Mouse (Mus musculus) embryonic facial prominence, embryonic 15.5 days (tissue): ENCODE measurements around the gene Gps1. TPM values are rescaled to one million over a fixed set of nuclear protein-coding genes. Genes with fewer than 3 reads are reported as not detected.
"Not testable (repeated sequence)": the region's sequence is repeated elsewhere in the genome, so short reads cannot be mapped to it uniquely, and the experiment has no call there.

Experiments
- ATAC-seq: fragments of 200-750 bp; cut with Nextera tagmentation; 2 replicates; pipeline ENCODE4 v1.8.0; 2017; ENCODE audit warnings: low read depth, moderate TSS enrichment; ENCODE audit not compliant: insufficient number of reproducible peaks, low FRiP score, low TSS enrichment
- H3K27ac ChIP-seq: fragments of 300-500 bp; sonication (generic); replicated peaks from 2 replicates; pipeline ENCODE4 v1.5.1; 2015; ENCODE audit warnings: mild to moderate bottlenecking, inconsistent platforms
- H3K27me3 ChIP-seq: fragments of 300-500 bp; sonication (generic); 2 replicates; pipeline ENCODE4 v1.6.1; 2015; ENCODE audit warnings: inconsistent platforms
- H3K36me3 ChIP-seq: fragments of 300-500 bp; sonication (generic); 2 replicates; pipeline ENCODE4 v1.6.1; 2015; ENCODE audit warnings: mild to moderate bottlenecking, inconsistent platforms
- H3K4me1 ChIP-seq: fragments of 300-500 bp; sonication (generic); 2 replicates; pipeline ENCODE4 v1.6.1; 2015; ENCODE audit warnings: inconsistent platforms
- H3K4me2 ChIP-seq: fragments of 300-500 bp; sonication (generic); replicated peaks from 2 replicates; pipeline ENCODE4 v1.6.1; 2015; ENCODE audit warnings: mild to moderate bottlenecking, inconsistent platforms
- H3K4me3 ChIP-seq: fragments of 300-500 bp; sonication (generic); replicated peaks from 2 replicates; pipeline ENCODE4 v1.5.1; 2015; ENCODE audit warnings: mild to moderate bottlenecking, inconsistent platforms
- H3K9ac ChIP-seq: fragments of 300-500 bp; sonication (generic); 2 replicates; pipeline ENCODE4 v1.6.1; 2015; ENCODE audit warnings: inconsistent platforms
- H3K9me3 ChIP-seq: fragments of 300-500 bp; sonication (generic); replicated peaks from 2 replicates; pipeline ENCODE4 v1.6.1; 2016; ENCODE audit warnings: inconsistent platforms
- WGBS: fragments of 180-500 bp; shearing (Covaris S2); methylation state at CpG from one replicate; pipeline ENCODE4 v1.1.7; 2015; 5-methylcytosine and 5-hydroxymethylcytosine counted together
- polyA plus RNA-seq: library from polyadenylated mRNA; unstranded; fragments of >200 nt; fragmentation: Nextera tagmentation; extraction: Ambion mirVana; gene quantifications from 2 replicates; pipeline ENCODE4 v1.2.1, GENCODE M21; 2015

Gene Gps1
- polyA plus RNA-seq = 205 and 214 TPM in 2 replicates

DNA sequence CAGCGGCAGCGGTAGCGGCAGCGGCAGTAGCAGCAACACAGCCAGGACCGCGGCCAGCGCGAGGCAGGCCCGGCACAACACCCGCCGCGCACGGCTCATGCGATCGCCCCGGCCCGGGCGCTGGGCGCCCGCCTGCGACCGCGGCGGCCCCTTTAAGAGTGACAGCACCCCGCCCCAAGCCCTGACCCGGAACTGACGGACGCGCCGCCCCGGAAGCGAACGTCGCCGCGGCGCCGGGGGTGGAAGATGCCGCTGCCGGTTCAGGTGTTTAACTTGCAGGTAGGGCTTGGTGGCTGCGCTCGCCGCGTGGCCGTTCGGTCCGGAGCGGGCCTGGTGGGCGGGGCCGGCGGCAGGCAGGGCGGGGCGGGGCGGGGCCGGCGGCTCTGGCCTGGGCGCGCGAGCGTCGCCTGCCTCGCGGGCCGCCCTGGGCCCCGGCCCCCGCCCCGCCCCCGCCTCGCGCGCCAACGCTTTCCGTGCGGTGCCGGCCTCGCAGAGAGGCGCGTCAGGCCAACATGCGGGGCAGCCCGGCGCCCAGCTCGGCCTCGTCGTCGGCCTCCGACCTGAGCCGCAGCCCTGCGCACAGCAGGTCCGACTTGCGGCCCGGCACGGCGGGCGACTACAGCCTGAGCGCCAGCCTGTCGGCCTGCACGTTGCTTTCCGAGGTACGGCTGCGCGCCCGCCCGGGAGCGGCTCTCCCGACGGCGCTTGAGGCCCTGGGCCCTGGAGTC lies at the start of gene Gps1, which contains the start of gene Rfng:
Gene Gps1, plus strand, starts transcription at position 209 of the 728 bp plus-strand sequence.
Gene Rfng, minus strand, starts transcription at position 144 of the 728 bp plus-strand sequence.
- H3K4me1 ChIP-seq = peaks cover 22% of the 10 kb centered on the region
- H3K27me3 ChIP-seq = no peaks in the 10 kb centered on the region
- H3K4me2 ChIP-seq = peak within 1 kb of the TSS; percentile 85
- under 1% methylated on average over 71 of the region's 107 CpGs for WGBS
- H3K4me3 ChIP-seq = peak within 1 kb of the TSS; percentile 94
- H3K27ac ChIP-seq = peak within 1 kb of the TSS; percentile 83
- peak within 1 kb of the TSS; percentile 86 for H3K9ac ChIP-seq
- H3K36me3 ChIP-seq = peaks cover 38% of the 10 kb centered on the region
- peak; percentile 83 for ATAC-seq
- no peaks in the 10 kb centered on the region for H3K9me3 ChIP-seq

DNA sequence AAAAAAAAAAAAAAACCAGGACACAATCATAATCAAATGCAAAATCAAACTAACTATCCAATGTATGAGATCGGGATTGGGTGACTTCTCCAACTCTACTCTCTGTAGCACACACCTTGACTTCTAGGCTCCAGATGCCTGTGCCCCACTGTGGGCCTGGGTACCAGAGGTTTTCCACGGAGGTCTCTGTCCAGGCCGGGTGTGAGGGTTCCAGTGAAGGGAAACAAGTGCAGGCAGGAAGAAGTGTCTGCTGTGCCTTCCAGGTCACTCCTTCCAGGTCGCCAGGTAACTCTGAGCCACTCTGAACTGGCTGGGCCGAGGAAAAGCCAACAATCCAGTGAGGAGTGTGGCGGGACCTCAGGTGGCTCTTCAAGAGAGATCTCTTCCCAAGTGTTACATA lies 47.6 kb upstream of the Gps1 start:
- Histone ChIP-seq H3K27me3 (no peaks in the 10 kb centered on the region), H3K36me3 (no peaks in the 10 kb centered on the region), H3K27ac (no peak overlapping the region), H3K4me2 (no peak overlapping the region), H3K9me3 (no peaks in the 10 kb centered on the region), H3K4me1 (peaks cover 16% of the 10 kb centered on the region), H3K9ac (no peak overlapping the region), H3K4me3 (no peak overlapping the region)
- WGBS = 74% methylated on average over 6 of the region's 6 CpGs
- no peak for ATAC-seq

DNA sequence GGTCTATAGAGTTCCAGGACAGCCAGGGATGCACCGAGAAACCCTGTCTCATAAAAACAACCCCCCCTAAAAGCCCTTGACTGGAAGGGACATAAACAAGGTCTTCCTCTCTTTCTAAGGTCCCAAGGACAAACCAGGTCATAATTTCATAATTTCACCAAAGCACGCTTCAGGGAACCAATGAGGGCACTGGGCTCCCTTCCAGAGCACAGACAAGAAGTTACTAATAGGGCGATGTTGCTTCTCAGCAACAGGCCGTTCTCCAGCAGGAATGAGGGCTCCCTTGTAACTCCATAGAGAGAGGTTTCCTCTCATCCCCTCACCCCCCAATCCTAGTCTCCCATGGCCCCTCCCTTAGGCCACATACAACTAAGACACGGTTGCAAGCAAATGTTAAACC lies 43.1 kb upstream of the Gps1 start:
- no peaks in the 10 kb centered on the region for H3K4me1 ChIP-seq
- WGBS = 93% methylated on average over 5 of the region's 5 CpGs

DNA sequence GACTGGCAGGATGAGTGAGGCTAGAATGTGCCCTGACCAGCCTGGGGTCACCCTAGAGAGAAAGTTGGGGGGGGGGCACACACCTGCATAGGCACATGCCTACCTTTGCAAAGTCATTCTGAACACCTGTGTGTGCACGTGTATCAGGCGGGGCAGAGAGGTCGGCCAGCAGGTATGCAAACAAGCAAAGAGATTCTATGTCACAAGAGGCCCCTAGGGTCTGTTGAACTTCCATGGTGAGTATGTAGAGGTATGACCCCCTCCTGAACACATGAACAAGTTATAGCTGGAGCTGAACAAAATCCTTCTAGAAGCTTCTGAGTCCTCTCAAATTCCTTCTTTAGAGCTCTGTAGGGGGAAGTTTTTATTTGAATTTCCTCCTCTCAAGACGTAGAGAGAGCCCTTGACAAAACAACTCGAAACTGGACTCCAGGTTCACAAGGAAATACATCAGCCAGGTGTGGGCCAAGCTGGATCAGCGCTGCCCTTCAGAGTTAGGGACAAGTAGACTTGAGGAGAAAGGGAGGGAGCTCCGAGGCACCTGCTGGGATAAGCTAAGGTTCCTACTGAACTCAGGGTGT lies 39.9 kb upstream of the Gps1 start:
- no peaks in the 10 kb centered on the region for H3K9me3 ChIP-seq
- H3K4me1 ChIP-seq = no peaks in the 10 kb centered on the region
- H3K27ac ChIP-seq = no peak overlapping the region
- no peak overlapping the region for H3K9ac ChIP-seq
- no peak overlapping the region for H3K4me3 ChIP-seq
- no peaks in the 10 kb centered on the region for H3K36me3 ChIP-seq
- H3K27me3 ChIP-seq = no peaks in the 10 kb centered on the region
- no peak for ATAC-seq
- 63% methylated on average over 7 of the region's 7 CpGs for WGBS
- H3K4me2 ChIP-seq = no peak overlapping the region

More for the DNA sequence above, 43.1 kb upstream of the Gps1 start:
- Histone ChIP-seq H3K9ac (no peak overlapping the region), H3K4me3 (no peak overlapping the region), H3K27ac (no peak overlapping the region), H3K4me2 (no peak overlapping the region), H3K9me3 (no peaks in the 10 kb centered on the region), H3K27me3 (no peaks in the 10 kb centered on the region), H3K36me3 (no peaks in the 10 kb centered on the region)
- ATAC-seq = no peak

DNA sequence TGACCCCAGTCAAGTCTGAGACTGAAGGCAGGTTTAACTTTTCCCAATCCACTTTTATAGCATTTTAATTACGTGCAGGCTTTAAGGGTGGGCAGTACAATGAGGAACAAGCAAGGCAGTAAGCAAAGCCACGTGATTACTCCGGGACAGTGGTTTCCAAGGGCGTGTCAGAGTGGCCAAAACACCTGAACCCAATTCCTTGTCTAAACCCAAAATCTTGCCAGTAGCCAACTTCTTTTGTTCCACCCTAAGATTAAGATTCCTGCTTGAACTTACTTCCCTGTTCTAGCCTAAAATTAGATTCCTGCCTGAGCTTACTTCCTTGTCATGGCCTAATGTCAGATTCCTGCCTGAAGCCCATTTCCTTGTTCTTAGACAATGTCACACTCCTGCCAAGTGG lies 36.1 kb upstream of the Gps1 start:
- H3K27me3 ChIP-seq = no peaks in the 10 kb centered on the region
- no peak overlapping the region for H3K27ac ChIP-seq

DNA sequence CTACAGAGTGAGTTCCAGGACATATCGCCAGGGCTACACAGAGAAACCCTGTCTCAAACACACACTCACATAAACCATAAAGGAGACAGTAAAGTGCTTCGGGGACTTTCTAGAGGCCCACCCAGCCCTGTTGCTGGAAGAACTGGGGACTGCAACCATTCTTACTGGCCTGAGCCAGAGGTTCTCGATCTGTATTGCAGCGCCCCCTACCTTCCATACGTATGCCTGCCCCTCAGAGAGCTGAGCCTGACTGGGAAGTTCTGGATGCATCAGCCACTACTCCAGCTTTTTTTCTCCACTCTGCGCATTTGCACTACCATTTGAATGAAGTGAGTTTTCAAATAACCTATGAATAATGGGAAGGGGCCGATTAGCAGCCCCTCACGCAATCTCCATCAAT lies 34.6 kb upstream of the Gps1 start:
- Histone ChIP-seq H3K4me2 (no peak overlapping the region), H3K27me3 (no peaks in the 10 kb centered on the region), H3K9me3 (no peaks in the 10 kb centered on the region), H3K4me3 (no peak overlapping the region), H3K4me1 (no peaks in the 10 kb centered on the region), H3K36me3 (no peaks in the 10 kb centered on the region), H3K27ac (no peak overlapping the region), H3K9ac (no peak overlapping the region)
- no peak for ATAC-seq
- WGBS = 65% methylated on average over 8 of the region's 8 CpGs

More for the DNA sequence above, 36.1 kb upstream of the Gps1 start:
- H3K4me1 ChIP-seq = no peaks in the 10 kb centered on the region
- H3K9me3 ChIP-seq = no peaks in the 10 kb centered on the region
- no peak for ATAC-seq
- no peak overlapping the region for H3K9ac ChIP-seq
- H3K36me3 ChIP-seq = no peaks in the 10 kb centered on the region
- WGBS = 75% methylated on average over 4 of the region's 4 CpGs
- no peak overlapping the region for H3K4me2 ChIP-seq
- H3K4me3 ChIP-seq = no peak overlapping the region

DNA sequence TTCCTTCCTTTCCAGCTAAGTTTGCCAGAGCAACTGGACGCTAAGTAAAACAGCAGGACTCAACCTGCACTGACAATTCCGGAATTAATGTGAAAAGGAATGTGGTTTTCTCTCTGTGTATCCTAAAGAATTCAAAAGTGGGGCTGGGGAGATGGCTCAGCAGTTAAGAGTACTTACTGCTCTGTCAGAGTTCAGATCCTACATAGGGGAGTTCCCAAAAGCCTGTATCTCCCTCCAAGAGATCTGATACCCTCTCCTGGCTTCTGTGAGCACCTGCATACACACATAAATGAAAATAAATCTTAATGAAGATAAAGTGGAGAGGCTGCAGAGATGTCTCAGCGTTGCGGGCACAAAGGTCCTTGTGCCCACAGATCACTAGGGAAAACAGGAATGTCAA lies 32.5 kb upstream of the Gps1 start:
- no peak overlapping the region for H3K4me2 ChIP-seq
- no peaks in the 10 kb centered on the region for H3K36me3 ChIP-seq
- no peak overlapping the region for H3K4me3 ChIP-seq
- no peak overlapping the region for H3K9ac ChIP-seq
- H3K27me3 ChIP-seq = no peaks in the 10 kb centered on the region
- WGBS = 58% methylated on average over 4 of the region's 4 CpGs
- no peak overlapping the region for H3K27ac ChIP-seq
- H3K4me1 ChIP-seq = no peaks in the 10 kb centered on the region
- no peak for ATAC-seq
- no peaks in the 10 kb centered on the region for H3K9me3 ChIP-seq

DNA sequence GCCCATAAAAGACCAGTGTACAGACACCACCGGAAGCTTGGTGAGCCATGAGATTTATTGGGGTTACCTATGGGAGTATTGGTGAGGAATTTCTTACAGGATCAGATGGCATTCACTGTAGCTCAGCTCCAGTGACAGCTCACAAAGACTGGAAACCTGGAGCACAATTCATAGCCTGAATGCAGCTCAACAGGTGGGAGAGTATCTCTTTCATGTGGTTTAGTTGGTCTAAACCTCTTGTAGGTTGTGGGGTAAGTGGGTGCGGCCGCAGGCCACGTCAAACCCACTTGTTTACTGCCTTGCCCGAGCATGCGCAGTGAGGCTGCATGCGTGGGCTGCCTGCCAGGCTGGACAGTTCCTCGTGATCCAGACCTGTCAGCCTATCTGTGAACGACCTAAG lies 23.8 kb upstream of the Gps1 start:
- Histone ChIP-seq H3K4me1 (peaks cover 6% of the 10 kb centered on the region), H3K4me3 (no peak overlapping the region), H3K36me3 (no peaks in the 10 kb centered on the region), H3K9me3 (peaks cover 5% of the 10 kb centered on the region; the same call in 1 of the 2 replicates), H3K4me2 (no peak overlapping the region), H3K27me3 (0 out of 2 replicates have a peak, but pooled peaks cover 3% of the 10 kb centered on the region), H3K27ac (no peak overlapping the region), H3K9ac (no peak overlapping the region)
- no peak for ATAC-seq
- WGBS = 75% methylated on average over 9 of the region's 9 CpGs

DNA sequence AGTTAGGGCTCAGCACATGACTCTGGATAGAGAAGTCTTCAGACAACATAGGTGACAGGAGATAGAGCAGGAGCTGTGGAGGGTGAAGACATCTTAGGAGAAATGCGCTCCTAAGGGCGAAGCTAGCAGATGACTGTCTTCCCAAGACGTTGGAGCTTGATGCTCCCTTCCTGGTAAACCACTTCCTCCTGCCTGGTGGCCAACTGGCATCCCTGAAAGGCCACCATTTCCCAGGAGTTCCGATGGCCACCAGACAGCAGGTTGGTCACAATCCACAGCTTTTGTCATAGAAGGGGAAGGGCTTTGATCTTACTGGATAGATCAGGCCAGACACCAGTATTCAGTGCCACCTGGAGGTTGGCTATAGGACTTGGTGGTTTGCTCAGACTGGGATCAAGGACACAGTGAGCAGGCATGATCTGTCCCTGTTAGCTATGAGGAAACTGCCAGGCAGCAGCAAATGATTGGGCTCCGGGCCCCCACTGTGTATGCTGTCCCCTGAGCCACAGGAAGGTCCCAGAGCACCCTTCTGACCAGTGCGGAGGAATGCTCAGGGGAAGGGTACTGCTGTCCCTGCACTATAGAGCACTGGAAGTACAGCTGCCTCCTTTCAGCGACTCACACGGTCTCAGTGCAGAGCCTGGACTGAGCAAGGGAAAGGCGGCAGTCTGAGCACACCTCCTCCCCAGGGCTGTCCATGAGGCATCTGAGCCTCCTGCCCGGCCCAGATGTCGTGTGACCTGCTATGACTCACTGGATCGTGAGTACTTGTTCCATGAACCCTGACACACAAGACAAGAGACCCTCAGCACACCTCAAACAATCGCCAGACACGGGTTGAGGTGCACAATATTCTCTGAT lies 22.0 kb upstream of the Gps1 start:
- Histone ChIP-seq H3K4me2 (0 out of 2 replicates have a peak overlapping the region, but pooled peaks have one; percentile 8), H3K4me3 (no peak overlapping the region), H3K9ac (no peak overlapping the region), H3K4me1 (peaks cover 6% of the 10 kb centered on the region), H3K27ac (no peak overlapping the region), H3K27me3 (0 out of 2 replicates have a peak, but pooled peaks cover 3% of the 10 kb centered on the region), H3K9me3 (peaks cover 5% of the 10 kb centered on the region; the same call in 1 of the 2 replicates), H3K36me3 (no peaks in the 10 kb centered on the region)
- no peak for ATAC-seq
- WGBS = 67% methylated on average over 14 of the region's 14 CpGs

DNA sequence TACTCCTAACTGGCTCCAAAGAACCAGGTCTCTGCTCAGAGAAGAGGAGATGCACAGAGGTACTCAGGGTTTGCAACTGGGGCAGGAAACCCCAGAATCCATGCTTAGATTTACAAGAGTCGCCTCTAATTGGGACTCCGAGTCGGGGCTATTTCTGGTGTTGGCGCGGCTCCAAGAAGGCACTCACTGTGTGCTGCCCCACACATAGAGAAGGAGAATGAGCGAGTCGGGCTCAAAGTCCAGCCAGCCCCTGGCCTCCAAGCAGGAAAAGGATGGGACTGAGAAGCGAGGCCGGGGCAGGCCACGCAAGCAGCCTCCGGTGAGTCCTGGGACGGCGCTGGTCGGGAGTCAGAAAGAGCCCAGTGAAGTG lies 21.4 kb upstream of the Gps1 start, which contains the start of gene Hmga1b:
Gene Hmga1b, plus strand, starts transcription at position 123 of the 370 bp plus-strand sequence.
- H3K9me3 ChIP-seq, H3K36me3 ChIP-seq, ATAC-seq, H3K4me1 ChIP-seq, H3K4me3 ChIP-seq, H3K9ac ChIP-seq, H3K27me3 ChIP-seq: not testable (repeated sequence)
- Histone ChIP-seq H3K27ac (0 out of 2 replicates have a peak within 1 kb of the TSS, but pooled peaks have one; percentile 22), H3K4me2 (peak within 1 kb of the TSS; percentile 8; the same call in 1 of the 2 replicates)
- WGBS = 11% methylated on average over 14 of the region's 14 CpGs
